Mouse (Mus musculus) heart, adult 18-20 months (tissue): ENCODE results near the gene Clic5. TPM values are rescaled to one million over a fixed set of nuclear protein-coding genes. Genes with fewer than 3 reads are reported as not detected.

ENCODE experiments used
- DNase-seq, 2 experiments: peaks; one replicate each; pipeline ENCODE4 v3.0.0; 2021 to 2022; ENCODE audit warnings: mixed read lengths in 1 of 2
- total RNA-seq, 2 experiments: library from RNA; stranded (reverse); gene quantifications; 2 replicates each; pipeline ENCODE4 v1.2.3; 2021

The Clic5 gene
- total RNA-seq, 2 experiments from 2014 or later: 141 to 144 TPM

GRCm38 (mm10) chr17:44270043-44270442 is 81.7 kb downstream of the Clic5 start:
- no peak for DNase-seq

- no peak for DNase-seq
Observed at GRCm38 (mm10) chr17:44271426-44271825, 83.0 kb downstream of the Clic5 start.

GRCm38 (mm10) chr17:44274804-44275203 is 86.4 kb downstream of the Clic5 start:
- no peak for DNase-seq

GRCm38 (mm10) chr17:44288320-44288719 is 99.9 kb downstream of the Clic5 start:
- DNase-seq: no peak

- DNase-seq: no peak
Observed at GRCm38 (mm10) chr17:44297221-44297620, 108.8 kb downstream of the Clic5 start.

GRCm38 (mm10) chr17:44300236-44300635 is 111.9 kb downstream of the Clic5 start:
- no peak for DNase-seq

- DNase-seq: peak in 1 of 2 experiments; percentile 3
Observed at GRCm38 (mm10) chr17:44300723-44301122, 112.3 kb downstream of the Clic5 start.

- DNase-seq: no peak
Observed at GRCm38 (mm10) chr17:44301224-44301811, 112.9 kb downstream of the Clic5 start.

- DNase-seq: no peak
Observed at GRCm38 (mm10) chr17:44304076-44304475, 115.7 kb downstream of the Clic5 start.

GRCm38 (mm10) chr17:44309914-44310622 is 121.7 kb downstream of the Clic5 start:
- no peak for DNase-seq

GRCm38 (mm10) chr17:44325314-44325713 is 136.9 kb downstream of the Clic5 start:
- DNase-seq: no peak

GRCm38 (mm10) chr17:44327279-44328146 is 139.1 kb downstream of the Clic5 start:
- no peak for DNase-seq

- no peak for DNase-seq
Observed at GRCm38 (mm10) chr17:44328147-44328482, 139.7 kb downstream of the Clic5 start.

Other genes starting within 250 kb of the Clic5 start
- gene Enpp5, start 109.8 kb upstream of the Clic5 start, total RNA-seq: 10 to 100 TPM; 15.6 to 17.7 TPM
- 10 to 100 TPM; 26.2 to 26.4 TPM for gene Enpp4, start 82.8 kb upstream of the Clic5 start, total RNA-seq